Comparison of ENCODE assay signal across 8 mouse cellular contexts in genomic region chr12:70113351-70113750, GRCm38 (mm10). TPM values are rescaled to one million over a fixed set of nuclear protein-coding genes. Genes with fewer than 3 reads are reported as not detected.
A peak's percentile ranks its signal among the peaks of the same experiment; 100 is the strongest.
DNase-seq lines count a peak whose midpoint lies in the region; ATAC-seq and TF ChIP-seq lines count a peak whose summit lies in the region.

Nin (minus strand) TSS chr12:70113717.

- peak within 1 kb of the TSS; percentile 91 for H3K4me2 ChIP-seq in forebrain, embryonic 13.5 days
- H3K4me2 ChIP-seq in hindbrain, embryonic 13.5 days: peak within 1 kb of the TSS; percentile 73
- no peak within 1 kb of the TSS for H3K4me2 ChIP-seq in midbrain, embryonic 14.5 days (ENCODE audit: low read length)

- H3K4me3 ChIP-seq in MEL (ENCODE audit: control insufficient read depth in 1 of 2, insufficient read depth in 1 of 2, low read depth in 2 of 2, low read length in 2 of 2): no peak within 1 kb of the TSS
- H3K4me3 ChIP-seq in forebrain, embryonic 13.5 days: peak within 1 kb of the TSS; percentile 78
- H3K4me3 ChIP-seq in hindbrain, embryonic 13.5 days: no peak within 1 kb of the TSS
- H3K4me3 ChIP-seq in midbrain, embryonic 14.5 days (replicated peaks; ENCODE audit: low read depth, low read length): no peak within 1 kb of the TSS

- TF ChIP-seq EP300 in MEL (IDR thresholded peaks at IDR 0.05; ENCODE audit: low read depth in 1 of 2, low read length in 2 of 2): no peak

- no peak within 1 kb of the TSS for H3K27ac ChIP-seq in MEL (ENCODE audit: control insufficient read depth, low read depth, low read length)
- H3K27ac ChIP-seq in forebrain, embryonic 13.5 days: no peak within 1 kb of the TSS
- H3K27ac ChIP-seq in hindbrain, embryonic 13.5 days: no peak within 1 kb of the TSS; the same call in 1 of the 2 replicates
- no peak within 1 kb of the TSS for H3K27ac ChIP-seq in midbrain, embryonic 14.5 days (replicated peaks; ENCODE audit: low read depth, low read length)

- no peak for TF ChIP-seq RAD21 in MEL (IDR thresholded peaks at IDR 0.05; ENCODE audit: low read depth, low read length)

- no peak for TF ChIP-seq POLR2A in MEL (IDR thresholded peaks at IDR 0.05; ENCODE audit: control insufficient read depth in 1 of 2, insufficient read depth in 1 of 2, low read depth in 1 of 2, low read length in 2 of 2, poor library complexity in 1 of 2)

- no peaks in the 10 kb centered on the region for H3K9me3 ChIP-seq in MEL (replicated peaks; ENCODE audit: insufficient read depth, low read length)
- no peaks in the 10 kb centered on the region for H3K9me3 ChIP-seq in forebrain, embryonic 13.5 days (replicated peaks)
- H3K9me3 ChIP-seq in hindbrain, embryonic 13.5 days: no peaks in the 10 kb centered on the region
- H3K9me3 ChIP-seq in midbrain, embryonic 14.5 days (ENCODE audit: control insufficient read depth, low read length): no peaks in the 10 kb centered on the region

- H3K4me1 ChIP-seq in MEL (ENCODE audit: control insufficient read depth in 1 of 2, insufficient read depth in 2 of 2, low read length in 2 of 2): peaks cover 3 to 4% of the 10 kb centered on the region in 2 experiments; a peak in 3 of 4 replicates
- peaks cover 31% of the 10 kb centered on the region for H3K4me1 ChIP-seq in forebrain, embryonic 13.5 days
- H3K4me1 ChIP-seq in hindbrain, embryonic 13.5 days (replicated peaks): peaks cover 32% of the 10 kb centered on the region
- H3K4me1 ChIP-seq in midbrain, embryonic 14.5 days (ENCODE audit: control insufficient read depth, insufficient read depth, low read length): peaks cover 25% of the 10 kb centered on the region

- no peak within 1 kb of the TSS for H3K9ac ChIP-seq in MEL (ENCODE audit: control insufficient read depth, low read depth, low read length, poor library complexity, severe bottlenecking)
- no peak within 1 kb of the TSS for H3K9ac ChIP-seq in forebrain, embryonic 13.5 days
- no peak within 1 kb of the TSS for H3K9ac ChIP-seq in hindbrain, embryonic 13.5 days
- no peak within 1 kb of the TSS for H3K9ac ChIP-seq in midbrain, embryonic 14.5 days (replicated peaks; ENCODE audit: low read length)

- H3K36me3 ChIP-seq in MEL (ENCODE audit: control insufficient read depth in 1 of 2, insufficient read depth in 2 of 2, low read length in 2 of 2): peaks cover 0 to 11% of the 10 kb centered on the region in 2 experiments; a peak in 2 of 4 replicates
- no peaks in the 10 kb centered on the region for H3K36me3 ChIP-seq in forebrain, embryonic 13.5 days (ENCODE audit: poor library complexity, severe bottlenecking)
- no peaks in the 10 kb centered on the region for H3K36me3 ChIP-seq in hindbrain, embryonic 13.5 days
- H3K36me3 ChIP-seq in midbrain, embryonic 14.5 days (ENCODE audit: control insufficient read depth, insufficient read depth, low read length): no peaks in the 10 kb centered on the region

- DNase-seq in heart, adult 18-20 months: no peak
- no peak for DNase-seq in heart, adult 9 months (ENCODE audit: low spot score in 2 of 2)
- no peak for DNase-seq in MEL (ENCODE audit: low read depth, low spot score)
- DNase-seq in midbrain, embryonic 14.5 days: no peak
- no peak for DNase-seq in urinary bladder, postnatal 14 days (ENCODE audit: low spot score)
- DNase-seq in ovary, adult 18-20 months (ENCODE audit: low spot score): no peak

- no peak for TF ChIP-seq CTCF in MEL (IDR thresholded peaks at IDR 0.05 in 2 of 3, conservative IDR thresholded peaks at IDR 0.05 in 1 of 3; ENCODE audit: control insufficient read depth in 1 of 3, insufficient read depth in 1 of 3, low read depth in 2 of 3, low read length in 3 of 3, poor library complexity in 1 of 3, severe bottlenecking in 1 of 3)

- 53% methylated on average over 11 of the region's 11 CpGs for WGBS in forebrain, embryonic 13.5 days
- 58% methylated on average over 11 of the region's 11 CpGs for WGBS in hindbrain, embryonic 13.5 days
- 53% methylated on average over 11 of the region's 11 CpGs for WGBS in midbrain, embryonic 14.5 days

- ATAC-seq in forebrain, embryonic 13.5 days: no peak
- no peak for ATAC-seq in hindbrain, embryonic 13.5 days (ENCODE audit: low FRiP score)
- no peak for ATAC-seq in midbrain, embryonic 14.5 days (ENCODE audit: low FRiP score, low TSS enrichment)

- H3K27me3 ChIP-seq in MEL (ENCODE audit: control insufficient read depth in 1 of 2, insufficient read depth in 2 of 2, low read length in 2 of 2): no peaks in the 10 kb centered on the region
- peaks cover 39% of the 10 kb centered on the region for H3K27me3 ChIP-seq in forebrain, embryonic 13.5 days
- 0 out of 2 replicates have a peak, but pooled peaks cover 9% of the 10 kb centered on the region for H3K27me3 ChIP-seq in hindbrain, embryonic 13.5 days
- 0 out of 2 replicates have a peak, but pooled peaks cover 3% of the 10 kb centered on the region for H3K27me3 ChIP-seq in midbrain, embryonic 14.5 days (ENCODE audit: control insufficient read depth, insufficient read depth, low read length)

- H3K79me2 ChIP-seq in MEL (ENCODE audit: control insufficient read depth, insufficient read depth, low read length, poor library complexity): peaks cover 23% of the 10 kb centered on the region

TF ChIP-seq in MEL, 35 proteins besides CTCF, POLR2A, EP300 and RAD21:
- no peak for TF ChIP-seq SIN3A (IDR thresholded peaks at IDR 0.05; ENCODE audit: low read length)
- no peak for TF ChIP-seq NRF1 (IDR thresholded peaks at IDR 0.05; ENCODE audit: insufficient read depth, low read depth, low read length, poor library complexity, severe bottlenecking)
- no peak for TF ChIP-seq UBTF (IDR thresholded peaks at IDR 0.05; ENCODE audit: borderline replicate concordance, insufficient read depth, low read depth, low read length)

RNA-seq across cellular contexts. Expression of gene Nin, which starts in this region (rescaled TPM):
- total RNA-seq in heart, adult 18-20 months (2021): 10 to 100 TPM; 14.2 to 18.8 TPM
- 45.2 and 48.4 TPM in 2 replicates for total RNA-seq in MEL (2012; rRNA removed)
- polyA plus RNA-seq in MEL (2012; ENCODE audit: insufficient read depth in 1 of 2, insufficient read length in 2 of 2, low read depth in 1 of 2, low replicate concordance in 2 of 2, missing spikeins in 1 of 2): 10 to 100 TPM in 1 of 2 experiments, not detected in 1; 49.1 TPM
- polyA plus RNA-seq in forebrain, embryonic 13.5 days (2015; fragmentation: Nextera tagmentation; extraction: Ambion mirVana): 14.1 and 14.5 TPM in 2 replicates
- polyA plus RNA-seq in hindbrain, embryonic 13.5 days (2015; fragmentation: Nextera tagmentation; extraction: Ambion mirVana): 13.3 and 13.4 TPM in 2 replicates
- 15.3 and 17.1 TPM in 2 replicates for polyA plus RNA-seq in midbrain, embryonic 14.5 days (2014; fragmentation: Nextera tagmentation; extraction: Ambion mirVana)
